Mouse (Mus musculus) testis, postnatal 10 days (tissue): ENCODE data around the gene Sdr9c7.
"Not testable (repeated sequence)": the region's sequence is repeated elsewhere in the genome, so short reads cannot be mapped to it uniquely, and the experiment has no call there.

Experiments used
- DNase-seq: peaks from one replicate; pipeline ENCODE4 v3.0.0; 2021; ENCODE audit warnings: low spot score

Sdr9c7 gene

DNA sequence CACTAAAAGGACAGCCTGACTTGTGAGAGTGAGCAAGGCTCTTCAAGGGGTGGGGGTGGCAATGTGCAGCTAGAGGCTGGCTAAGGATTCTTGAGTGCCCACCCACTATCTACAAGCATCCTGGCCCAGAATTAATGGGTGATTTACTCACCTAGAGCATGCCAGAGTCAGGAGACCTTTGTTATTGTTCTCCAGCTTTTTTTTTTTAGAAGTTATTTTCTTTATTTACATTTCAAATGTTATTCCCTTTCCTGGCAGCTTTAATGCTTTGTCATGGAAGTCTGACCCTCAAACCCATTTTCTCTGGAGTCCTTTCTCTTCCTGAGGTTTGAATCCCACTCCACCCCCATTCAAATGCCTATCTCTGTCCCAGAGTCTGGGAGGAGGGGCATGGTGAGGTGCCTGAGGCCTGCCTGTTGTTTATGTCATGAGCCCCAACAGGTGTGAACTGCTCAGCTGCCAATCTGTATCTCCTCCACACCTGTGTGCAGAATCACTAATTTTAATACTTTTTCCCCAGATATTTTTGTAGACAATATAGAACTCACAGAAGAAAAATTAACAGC lies 9.2 kb downstream of the Sdr9c7 start:
- DNase-seq: no peak

GRCm38 (mm10) chr10:127915578-127915977 lies 17.3 kb downstream of the Sdr9c7 start:
- DNase-seq: no peak

- not testable (repeated sequence) for DNase-seq
Observed at GRCm38 (mm10) chr10:127917183-127917582, 18.9 kb downstream of the Sdr9c7 start.

DNA sequence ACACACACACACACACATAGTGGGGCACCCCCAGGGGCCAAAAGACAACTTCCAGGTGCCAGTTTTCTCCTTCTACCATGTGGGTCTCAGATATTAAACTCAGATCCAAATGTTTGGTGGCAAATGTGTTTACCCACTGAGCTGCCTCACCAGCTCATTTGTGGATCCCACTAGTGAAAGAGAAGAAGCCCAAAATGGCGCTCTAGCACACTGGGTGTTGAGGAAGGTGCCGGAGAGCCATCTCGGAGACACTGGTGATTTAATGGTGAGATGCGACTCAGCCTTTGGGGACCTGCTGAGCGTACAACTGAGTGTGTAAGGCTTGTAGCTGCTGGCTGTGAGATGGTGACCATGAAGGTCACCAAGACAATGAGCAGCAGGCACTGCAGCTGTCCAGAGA lies 19.3 kb downstream of the Sdr9c7 start:
- DNase-seq: no peak

DNA sequence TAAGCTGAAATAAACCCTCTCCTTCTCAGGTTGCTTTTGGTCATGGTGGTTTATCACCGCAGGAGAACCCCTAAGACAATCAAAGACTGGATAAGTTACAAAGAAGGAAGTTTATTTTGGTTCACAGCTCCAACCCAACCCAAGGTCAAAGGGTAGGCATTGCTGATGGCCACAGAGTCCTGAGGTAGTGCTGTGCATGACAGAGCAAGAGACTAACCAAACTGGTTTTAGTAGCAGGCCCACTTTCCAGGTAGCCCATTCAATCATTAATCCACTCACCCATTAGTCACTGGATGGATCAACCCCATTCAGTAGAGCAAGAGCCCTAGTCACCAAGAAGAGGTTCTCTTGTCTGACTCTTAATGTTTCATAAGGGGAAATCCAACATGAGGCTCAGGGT lies 23.9 kb downstream of the Sdr9c7 start:
- no peak for DNase-seq

GRCm38 (mm10) chr10:127923024-127923423 lies 24.7 kb downstream of the Sdr9c7 start:
- no peak for DNase-seq

DNA sequence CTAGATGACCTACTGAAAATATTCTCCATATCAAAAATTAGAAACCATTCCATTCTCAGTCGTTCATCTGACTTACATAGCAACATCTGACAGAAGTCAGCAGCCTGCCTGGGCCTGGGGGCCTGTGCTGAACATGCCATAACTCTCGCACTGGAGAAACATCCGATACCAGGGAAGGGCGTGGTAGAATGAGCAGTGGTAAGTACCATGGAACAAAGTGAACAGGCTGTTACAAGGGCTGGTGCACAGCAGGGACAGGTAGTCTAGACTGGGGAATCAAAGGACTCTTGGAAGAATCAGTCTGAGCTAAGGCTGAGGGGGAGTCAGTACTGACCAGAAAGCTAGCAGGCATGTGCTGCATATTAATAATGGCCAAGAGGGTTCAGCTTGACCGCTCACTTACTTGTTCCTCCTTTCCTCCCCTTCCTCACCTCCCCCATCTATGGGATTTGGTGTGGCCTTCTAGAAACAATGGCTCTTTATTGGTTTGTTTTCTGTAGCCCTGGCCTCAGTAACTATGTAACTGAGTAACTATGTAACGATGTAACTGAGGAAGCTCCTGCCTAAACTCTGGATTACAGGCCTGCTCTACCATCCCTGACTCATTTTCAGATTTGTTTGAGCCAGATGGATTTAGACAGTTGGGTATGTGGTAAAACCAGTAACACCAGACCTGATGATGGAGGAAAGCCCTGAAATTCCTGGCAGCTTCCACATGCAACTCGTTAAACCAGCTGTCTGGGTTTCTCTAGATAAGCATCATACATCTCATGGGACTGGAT lies 26.5 kb downstream of the Sdr9c7 start:
- DNase-seq: no peak

DNA sequence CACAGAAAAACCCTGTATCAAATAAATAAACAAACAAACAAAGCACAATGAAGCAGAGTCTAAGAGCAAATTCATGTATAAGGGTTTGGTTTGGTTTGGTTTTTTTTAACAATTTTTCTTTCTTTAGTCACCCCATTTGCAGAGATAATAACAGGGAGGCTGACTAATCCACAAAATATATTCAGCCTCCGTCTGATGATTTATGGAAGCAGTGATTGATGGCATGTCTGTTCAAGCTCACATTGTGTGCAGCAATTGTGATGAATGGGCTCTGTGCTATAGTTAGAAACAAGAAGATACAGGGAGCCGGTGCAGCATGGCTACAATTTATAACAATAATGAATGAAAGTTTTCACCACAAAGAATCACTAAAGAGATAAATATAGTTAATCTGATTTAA lies 29.4 kb downstream of the Sdr9c7 start:
- DNase-seq: no peak

DNA sequence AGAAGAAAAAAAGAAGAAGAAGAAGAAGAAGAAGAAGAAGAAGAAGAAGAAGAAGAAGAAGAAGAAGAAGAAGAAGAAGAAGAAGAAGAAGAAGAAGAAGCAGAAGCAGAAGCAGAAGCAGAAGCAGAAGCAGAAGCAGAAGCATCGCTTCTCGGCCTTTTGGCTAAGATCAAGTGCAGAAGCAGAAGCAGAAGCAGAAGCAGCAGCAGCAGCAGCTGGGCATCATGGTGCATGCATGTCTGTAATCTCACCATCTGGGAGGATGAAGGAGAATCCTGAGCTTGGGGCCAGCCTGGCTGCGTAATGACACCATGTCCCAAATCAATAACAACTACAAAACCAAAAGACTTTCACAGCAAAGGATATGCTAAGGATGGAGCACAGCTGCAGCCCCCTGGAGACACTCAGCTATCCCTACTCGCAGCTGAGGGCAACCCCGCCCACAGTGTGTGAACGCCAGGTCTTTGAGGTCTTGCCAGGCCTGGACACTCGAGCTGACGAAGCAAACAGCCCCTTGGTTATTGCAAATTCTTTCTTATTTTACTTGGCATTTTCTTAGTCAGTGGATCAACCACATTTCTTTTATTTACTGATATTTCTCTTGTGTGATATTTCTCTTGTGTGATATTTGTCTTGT lies 34.1 kb downstream of the Sdr9c7 start:
- DNase-seq: no peak

- DNase-seq: peak; percentile 86
Observed at GRCm38 (mm10) chr10:127936271-127936670, 38.0 kb downstream of the Sdr9c7 start.

DNA sequence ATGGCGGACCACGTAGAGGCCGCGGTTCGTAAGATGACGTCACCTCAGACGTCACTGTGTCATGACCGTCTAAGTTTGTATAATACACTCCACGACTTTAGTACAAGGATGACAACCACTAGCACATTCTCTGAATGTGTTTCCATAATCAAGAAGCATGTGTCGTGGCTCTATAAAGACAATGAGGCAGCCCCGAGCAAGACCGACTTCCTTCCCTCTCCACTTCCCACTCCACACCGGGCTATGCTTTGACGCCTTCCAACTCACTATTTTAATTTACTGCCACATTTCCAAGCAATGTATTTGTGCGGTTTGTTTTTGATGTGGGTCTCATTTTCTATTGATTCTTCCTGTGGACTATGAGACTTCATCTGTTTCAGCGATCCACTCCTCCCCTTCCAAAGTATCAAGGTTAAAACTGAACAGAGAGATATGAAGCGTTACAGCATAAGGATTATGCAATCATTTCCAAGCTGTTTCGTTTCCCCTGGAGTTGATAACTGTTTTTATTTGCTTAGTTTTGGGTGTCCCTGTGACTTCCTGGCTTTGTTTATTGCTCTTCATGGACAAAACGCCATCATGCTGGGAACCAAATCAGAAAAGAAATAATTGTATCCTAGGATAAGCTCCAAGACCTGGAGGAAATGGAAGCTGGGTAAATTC lies 38.6 kb downstream of the Sdr9c7 start:
- DNase-seq: no peak

- peak; percentile 86 for DNase-seq
Observed at GRCm38 (mm10) chr10:127937428-127938010, 39.2 kb downstream of the Sdr9c7 start.

DNA sequence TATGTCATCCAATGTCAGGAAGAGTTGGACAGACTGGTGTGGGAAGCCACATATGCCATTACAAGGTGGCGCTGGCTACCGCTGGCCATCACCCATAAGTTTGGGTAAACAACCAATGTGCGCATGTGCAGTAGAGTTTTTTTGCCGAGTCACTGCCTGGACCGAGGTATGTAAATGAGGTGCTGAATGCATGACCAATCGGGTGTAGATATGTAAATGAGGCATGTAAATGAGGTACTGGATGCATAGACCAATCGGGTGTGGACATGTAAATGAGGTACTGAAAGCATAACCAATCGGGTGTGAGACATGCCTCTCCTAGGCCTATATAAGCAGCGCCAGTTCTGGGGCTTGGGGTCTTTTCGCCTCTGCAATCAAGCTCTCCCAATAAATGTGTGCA lies 41.3 kb downstream of the Sdr9c7 start:
- DNase-seq: not testable (repeated sequence)

- peak; percentile 53 for DNase-seq
Observed at GRCm38 (mm10) chr10:127945432-127946064, 47.2 kb downstream of the Sdr9c7 start.

DNA sequence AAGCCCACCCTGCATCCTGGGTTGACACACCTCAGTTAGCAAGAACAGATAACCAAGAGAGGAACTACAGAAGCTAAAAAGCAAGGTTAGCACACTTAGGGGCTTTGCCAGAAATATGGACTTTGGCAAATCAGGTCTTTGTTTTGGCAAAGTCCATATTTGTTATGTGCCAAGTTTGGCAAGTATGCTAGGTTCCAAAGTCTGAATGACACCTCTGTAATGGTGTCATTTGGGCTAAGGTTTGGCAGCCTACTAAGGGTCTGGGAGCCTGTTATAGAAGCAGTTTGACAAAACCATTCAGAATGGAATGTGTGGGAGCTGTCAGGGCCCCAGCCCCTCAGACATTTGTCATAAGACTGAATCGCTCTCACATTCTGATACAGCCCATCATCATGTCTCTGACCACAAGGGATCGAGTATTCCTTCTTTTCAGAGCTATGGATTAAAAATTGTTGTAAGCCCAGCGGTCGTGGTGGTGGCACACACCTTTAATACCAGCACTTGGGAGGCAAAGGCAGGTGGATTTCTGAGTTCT lies 51.3 kb downstream of the Sdr9c7 start:
- DNase-seq: no peak

DNA sequence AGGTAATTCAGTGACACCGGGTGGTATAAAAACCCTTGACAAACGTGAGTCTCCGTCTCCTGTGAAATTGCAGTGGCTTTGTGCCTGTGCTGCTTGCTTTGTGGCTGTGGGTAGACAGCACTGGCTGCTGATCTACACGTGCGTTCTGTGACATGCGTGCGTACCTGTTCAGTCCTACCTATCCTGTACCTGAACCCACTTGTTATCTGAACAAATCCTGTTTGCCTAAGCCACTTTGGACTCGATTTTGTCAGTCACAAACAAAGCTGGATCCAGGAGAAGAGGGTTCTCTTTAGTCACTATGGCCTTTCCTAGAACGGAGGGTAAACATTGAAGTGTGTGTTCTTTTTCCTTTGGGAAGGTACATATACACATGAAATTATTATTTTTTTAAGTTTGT lies 53.1 kb downstream of the Sdr9c7 start:
- DNase-seq: no peak

DNA sequence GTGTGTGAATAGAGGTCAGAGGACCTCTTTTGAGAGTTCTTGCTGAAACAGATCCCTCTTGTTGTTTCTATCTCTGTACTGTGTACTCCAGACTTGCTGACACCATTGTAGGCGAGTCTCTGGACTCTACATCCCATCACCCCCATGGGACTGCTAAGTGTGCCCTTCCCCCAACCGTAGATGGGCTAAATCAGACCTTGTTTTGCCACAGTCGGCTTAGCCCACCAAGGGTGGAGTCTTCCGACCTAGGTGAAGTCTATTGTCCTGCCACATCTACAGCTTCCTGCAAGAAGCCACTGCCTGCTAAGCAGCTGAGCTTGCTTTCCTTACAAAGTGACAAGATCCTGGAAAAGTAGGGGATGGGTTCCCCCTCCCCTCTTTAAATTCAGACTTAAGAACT lies 53.5 kb downstream of the Sdr9c7 start:
- DNase-seq: no peak

GRCm38 (mm10) chr10:127955034-127955433 lies 56.7 kb downstream of the Sdr9c7 start:
- no peak for DNase-seq

DNA sequence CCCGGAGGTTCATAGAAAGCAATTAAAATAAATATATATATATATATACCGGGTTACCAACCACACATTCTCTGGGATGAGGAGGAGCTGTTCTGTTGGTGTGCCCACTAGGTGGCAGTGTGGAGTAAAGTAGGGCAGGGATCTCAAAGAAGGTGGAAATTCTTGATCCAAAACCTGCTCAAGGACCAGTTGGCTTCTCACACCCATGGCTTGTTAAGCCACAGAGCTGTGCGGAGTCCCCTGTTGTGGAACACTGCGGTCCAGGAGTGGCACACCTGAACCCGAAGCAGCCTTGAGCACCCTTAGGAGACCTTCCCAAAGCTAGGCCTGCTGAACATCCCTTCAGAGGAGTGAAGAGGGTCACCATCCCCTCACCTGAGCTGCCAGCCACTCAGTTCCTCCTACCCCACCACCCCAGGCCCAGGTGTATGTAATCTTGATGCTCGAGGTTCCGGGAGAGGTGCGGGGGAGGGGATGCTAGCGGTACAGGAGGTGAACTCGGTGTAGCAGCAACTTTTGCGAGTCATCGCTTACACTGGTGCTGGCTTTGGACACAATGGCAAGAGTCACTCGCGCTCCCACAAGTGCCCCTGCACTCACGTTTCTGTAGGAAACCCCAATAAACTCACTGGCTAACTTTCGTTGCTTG lies 58.0 kb downstream of the Sdr9c7 start:
- DNase-seq: peak; percentile 93

DNA sequence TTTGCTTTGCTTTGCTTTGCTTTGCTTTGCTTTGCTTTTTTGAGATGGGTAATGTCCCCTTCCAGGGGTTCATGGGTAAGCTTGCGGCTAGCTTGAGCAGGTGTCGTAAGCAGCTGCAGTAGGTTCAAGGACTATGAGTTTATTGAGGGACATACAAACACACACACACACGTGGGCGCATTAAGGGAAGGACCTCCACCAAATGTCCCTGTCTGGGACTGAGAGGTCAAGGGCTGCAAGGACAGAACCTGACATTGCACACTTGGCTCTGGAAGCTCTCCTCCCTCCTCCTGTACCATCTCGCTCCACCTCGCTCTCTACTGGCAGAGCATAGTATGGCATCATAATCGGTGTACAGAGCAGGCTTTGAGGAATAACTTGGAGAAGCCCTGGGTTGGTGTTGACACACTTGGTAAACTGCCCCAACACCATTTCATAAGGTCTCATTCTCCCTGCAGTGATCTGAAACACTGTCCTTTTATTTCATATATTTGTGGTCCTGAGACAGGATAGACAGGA lies 60.9 kb downstream of the Sdr9c7 start:
- DNase-seq: no peak
